Mouse (Mus musculus): ENCODE measurements around the gene Car9. TPM values are rescaled to one million over a fixed set of nuclear protein-coding genes. Genes with fewer than 3 reads are reported as not detected.

The Car9 gene
- polyA plus RNA-seq (2015; fragmentation: Nextera tagmentation; extraction: Ambion mirVana), result 0.16 and 0.20 TPM in 2 replicates

DNA sequence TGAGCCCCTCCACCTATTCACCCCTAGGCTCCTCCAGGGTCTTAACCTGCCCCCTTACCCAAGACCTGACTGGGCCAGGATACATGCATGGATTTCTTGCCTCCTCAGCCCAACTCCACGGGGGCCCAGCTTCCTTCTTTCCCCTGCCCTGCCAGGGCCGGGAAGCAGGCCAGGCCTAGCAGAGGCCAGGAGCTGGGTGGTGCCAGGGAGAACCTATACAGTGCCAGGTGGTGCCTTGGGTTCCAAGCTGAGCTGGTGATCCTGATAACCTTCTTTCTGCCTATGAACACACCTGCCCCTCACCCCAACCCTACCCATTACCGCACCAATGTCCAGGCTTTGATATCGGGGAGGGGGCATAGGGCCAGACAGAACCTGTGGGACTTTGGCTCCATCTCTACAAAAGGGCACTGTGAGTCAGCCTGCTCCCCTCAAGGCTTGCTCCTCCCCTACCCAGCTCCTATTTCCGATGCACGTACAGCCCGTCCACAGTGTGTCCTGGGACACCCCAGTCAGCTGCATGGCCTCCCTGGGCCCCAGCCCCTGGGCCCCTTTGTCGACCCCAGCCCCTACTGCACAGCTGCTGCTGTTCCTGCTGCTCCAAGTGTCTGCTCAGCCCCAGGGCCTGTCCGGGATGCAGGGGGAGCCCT lies at the start of gene Car9:
Gene Car9, plus strand, starts transcription at position 431 of the 650 bp plus-strand sequence.
- WGBS, result 49% methylated on average over 9 of the region's 9 CpGs

DNA sequence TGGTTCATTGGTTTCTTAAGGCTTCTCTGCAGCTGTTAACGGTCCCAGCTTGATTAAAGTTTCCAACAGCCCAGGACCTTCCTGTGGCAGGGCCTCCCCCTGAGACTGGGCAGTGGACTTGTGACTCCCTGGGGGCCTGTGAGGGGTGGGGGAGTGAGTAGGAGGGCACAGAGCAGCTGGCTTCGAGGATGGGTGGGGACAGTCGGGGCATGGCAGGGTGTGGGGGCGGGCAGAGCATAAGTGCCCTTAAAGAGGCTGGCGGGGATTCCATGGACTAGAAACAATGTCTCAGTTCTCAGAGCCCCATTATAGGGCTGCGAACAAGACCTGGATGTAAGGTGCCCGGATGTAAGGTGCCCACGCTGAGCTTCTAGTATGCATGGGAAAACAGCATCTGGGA lies 49.6 kb upstream of the Car9 start:
- Histone ChIP-seq H3K9me3 (ENCODE audit: control insufficient read depth, low read length) (no peaks in the 10 kb centered on the region), H3K4me1 (replicated peaks; ENCODE audit: control insufficient read depth, insufficient read depth, low read length) (peaks cover 9% of the 10 kb centered on the region), H3K27me3 (replicated peaks; ENCODE audit: control insufficient read depth, insufficient read depth, low read length) (peaks cover 8% of the 10 kb centered on the region; the same call in 1 of the 2 replicates), H3K4me2 (ENCODE audit: low read length) (no peak overlapping the region), H3K36me3 (ENCODE audit: control insufficient read depth, insufficient read depth) (no peaks in the 10 kb centered on the region), H3K4me3 (replicated peaks; ENCODE audit: low read length) (no peak overlapping the region), H3K9ac (replicated peaks; ENCODE audit: low read depth, low read length) (no peak overlapping the region), H3K27ac (ENCODE audit: low read length) (no peak overlapping the region)
- ATAC-seq, result no peak
- 25% methylated on average over 8 of the region's 8 CpGs for WGBS

More for the DNA sequence above, at the start of gene Car9:
- Histone ChIP-seq H3K9me3 (ENCODE audit: control insufficient read depth, low read length) (no peaks in the 10 kb centered on the region), H3K4me2 (ENCODE audit: low read length) (no peak within 1 kb of the TSS), H3K4me3 (replicated peaks; ENCODE audit: low read length) (no peak within 1 kb of the TSS), H3K36me3 (ENCODE audit: control insufficient read depth, insufficient read depth) (no peaks in the 10 kb centered on the region), H3K9ac (replicated peaks; ENCODE audit: low read depth, low read length) (no peak within 1 kb of the TSS), H3K4me1 (replicated peaks; ENCODE audit: control insufficient read depth, insufficient read depth, low read length) (peaks cover 13% of the 10 kb centered on the region), H3K27me3 (replicated peaks; ENCODE audit: control insufficient read depth, insufficient read depth, low read length) (no peaks in the 10 kb centered on the region; the same call in 1 of the 2 replicates), H3K27ac (ENCODE audit: low read length) (no peak within 1 kb of the TSS)
- no peak for ATAC-seq

DNA sequence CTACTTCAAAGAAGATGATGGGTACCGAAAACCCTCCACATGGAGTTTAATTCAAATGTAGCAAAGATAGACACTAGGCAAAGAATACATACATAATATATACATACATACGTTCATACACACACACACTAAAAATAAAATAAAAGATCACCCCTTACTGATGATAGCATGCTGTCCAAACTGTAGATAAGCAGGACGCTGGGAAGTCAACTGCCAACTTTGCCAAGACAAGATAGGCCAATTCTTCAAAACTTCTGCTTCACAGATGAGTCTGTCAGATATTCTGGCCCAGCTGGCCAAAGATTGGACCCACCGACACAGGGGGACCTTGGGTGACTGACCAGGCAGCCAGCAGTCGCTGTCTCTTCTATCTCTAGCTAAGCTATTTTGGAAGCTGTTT lies 43.7 kb upstream of the Car9 start:
- no peaks in the 10 kb centered on the region for H3K4me1 ChIP-seq (replicated peaks; ENCODE audit: control insufficient read depth, insufficient read depth, low read length)
- no peak overlapping the region for H3K4me2 ChIP-seq (ENCODE audit: low read length)
- no peak for ATAC-seq
- H3K36me3 ChIP-seq (ENCODE audit: control insufficient read depth, insufficient read depth), result no peaks in the 10 kb centered on the region
- H3K27me3 ChIP-seq (replicated peaks; ENCODE audit: control insufficient read depth, insufficient read depth, low read length), result no peaks in the 10 kb centered on the region
- WGBS, result 90% methylated on average over 5 of the region's 5 CpGs
- H3K4me3 ChIP-seq (replicated peaks; ENCODE audit: low read length), result no peak overlapping the region
- no peak overlapping the region for H3K9ac ChIP-seq (replicated peaks; ENCODE audit: low read depth, low read length)
- no peaks in the 10 kb centered on the region for H3K9me3 ChIP-seq (ENCODE audit: control insufficient read depth, low read length)
- H3K27ac ChIP-seq (ENCODE audit: low read length), result no peak overlapping the region

DNA sequence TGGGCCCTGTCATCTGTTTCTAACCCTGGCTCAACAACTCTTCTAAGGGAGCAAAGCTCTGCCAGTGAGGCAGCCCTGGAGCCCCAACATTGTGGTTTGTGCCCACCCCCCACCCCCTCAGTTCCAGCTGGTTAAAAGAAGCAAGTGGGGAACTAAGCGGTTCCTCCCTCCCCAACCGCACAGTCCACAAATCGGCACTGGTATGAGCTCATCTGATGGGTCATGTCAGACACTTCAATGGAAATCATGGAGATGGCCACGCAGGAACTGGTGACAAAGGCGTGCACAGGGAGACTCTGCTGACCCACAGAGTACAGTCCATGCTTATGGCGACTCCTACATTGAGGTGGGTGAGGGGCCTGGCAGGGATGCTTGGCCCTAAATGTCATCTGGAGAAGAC lies 40.8 kb upstream of the Car9 start:
- no peaks in the 10 kb centered on the region for H3K9me3 ChIP-seq (ENCODE audit: control insufficient read depth, low read length)
- H3K4me1 ChIP-seq (replicated peaks; ENCODE audit: control insufficient read depth, insufficient read depth, low read length), result no peaks in the 10 kb centered on the region
- no peak overlapping the region for H3K27ac ChIP-seq (ENCODE audit: low read length)
- no peak overlapping the region for H3K4me3 ChIP-seq (replicated peaks; ENCODE audit: low read length)
- H3K9ac ChIP-seq (replicated peaks; ENCODE audit: low read depth, low read length), result no peak overlapping the region
- no peak overlapping the region for H3K4me2 ChIP-seq (ENCODE audit: low read length)
- 86% methylated on average over 6 of the region's 6 CpGs for WGBS
- no peak for ATAC-seq
- no peaks in the 10 kb centered on the region for H3K36me3 ChIP-seq (ENCODE audit: control insufficient read depth, insufficient read depth)
- H3K27me3 ChIP-seq (replicated peaks; ENCODE audit: control insufficient read depth, insufficient read depth, low read length), result no peaks in the 10 kb centered on the region

DNA sequence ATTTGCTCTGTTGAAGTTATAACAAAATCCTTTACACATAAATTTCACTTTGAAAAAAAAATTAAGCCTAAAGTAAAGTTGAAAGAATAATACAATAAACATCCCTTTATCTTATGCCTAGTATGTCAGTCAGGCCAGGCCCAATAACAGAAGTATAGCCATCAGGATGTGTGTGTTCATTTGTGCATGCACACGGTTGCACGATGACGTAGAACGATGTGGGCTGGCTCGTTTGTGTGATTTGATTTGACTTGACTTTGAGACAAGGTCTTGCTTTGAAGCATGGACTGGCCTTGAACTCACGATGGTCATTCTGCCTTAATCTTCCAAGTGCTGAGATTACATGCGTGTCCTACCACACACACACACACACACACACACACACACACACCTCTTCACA lies 39.9 kb upstream of the Car9 start:
- Histone ChIP-seq H3K9ac (replicated peaks; ENCODE audit: low read depth, low read length) (no peak overlapping the region), H3K9me3 (ENCODE audit: control insufficient read depth, low read length) (no peaks in the 10 kb centered on the region), H3K4me3 (replicated peaks; ENCODE audit: low read length) (no peak overlapping the region), H3K4me2 (ENCODE audit: low read length) (no peak overlapping the region), H3K36me3 (ENCODE audit: control insufficient read depth, insufficient read depth) (no peaks in the 10 kb centered on the region), H3K4me1 (replicated peaks; ENCODE audit: control insufficient read depth, insufficient read depth, low read length) (no peaks in the 10 kb centered on the region), H3K27me3 (replicated peaks; ENCODE audit: control insufficient read depth, insufficient read depth, low read length) (no peaks in the 10 kb centered on the region), H3K27ac (ENCODE audit: low read length) (no peak overlapping the region)
- ATAC-seq, result no peak
- WGBS, result 88% methylated on average over 7 of the region's 7 CpGs

DNA sequence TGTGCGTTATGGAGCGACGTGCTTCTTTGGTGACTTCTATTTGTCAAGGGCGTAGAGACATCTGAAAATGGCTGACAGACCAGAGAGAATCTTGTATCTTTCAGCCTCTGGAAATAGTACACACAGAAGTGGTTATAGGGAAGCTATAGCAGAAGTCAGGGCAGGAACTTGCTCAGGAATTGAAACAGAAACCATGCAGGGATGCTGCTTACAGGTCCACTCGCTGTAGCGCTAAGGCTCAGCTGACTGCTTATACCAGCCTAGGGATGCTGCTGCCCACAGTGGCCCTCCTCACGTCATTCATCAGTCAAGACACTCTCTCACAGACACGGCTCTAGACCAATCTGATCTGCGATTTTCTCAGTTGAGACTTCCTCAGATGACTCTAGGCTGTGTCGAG lies 36.5 kb upstream of the Car9 start:
- 95% methylated on average over 10 of the region's 10 CpGs for WGBS
- H3K36me3 ChIP-seq (ENCODE audit: control insufficient read depth, insufficient read depth), result no peaks in the 10 kb centered on the region

DNA sequence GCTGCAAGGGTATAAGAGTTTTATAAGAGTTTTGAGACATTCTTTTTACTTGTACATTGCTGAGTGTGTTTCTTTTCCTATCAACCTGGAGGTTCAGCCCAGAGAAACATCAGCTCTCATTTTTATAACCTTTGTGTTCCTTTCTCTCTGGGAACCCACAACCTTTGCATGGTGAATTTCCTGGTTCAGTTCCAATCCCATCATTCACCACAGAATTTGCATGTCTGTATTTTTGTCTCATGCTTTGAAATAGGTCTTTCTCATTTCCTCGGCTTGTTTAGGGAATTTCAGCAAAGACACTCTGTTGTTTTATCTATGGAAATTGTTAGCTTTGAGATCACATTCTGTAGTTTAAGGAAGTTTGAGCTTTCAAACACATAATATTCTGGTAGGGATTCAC lies 33.1 kb upstream of the Car9 start:
- no peaks in the 10 kb centered on the region for H3K36me3 ChIP-seq (ENCODE audit: control insufficient read depth, insufficient read depth)
- ATAC-seq, result no peak
- H3K4me2 ChIP-seq (ENCODE audit: low read length), result no peak overlapping the region
- WGBS, result 73% methylated on average over 1 of the region's 1 CpGs
- H3K9ac ChIP-seq (replicated peaks; ENCODE audit: low read depth, low read length), result no peak overlapping the region
- no peaks in the 10 kb centered on the region; the same call in 1 of the 2 replicates for H3K4me1 ChIP-seq (replicated peaks; ENCODE audit: control insufficient read depth, insufficient read depth, low read length)
- no peaks in the 10 kb centered on the region for H3K27me3 ChIP-seq (replicated peaks; ENCODE audit: control insufficient read depth, insufficient read depth, low read length)
- no peak overlapping the region for H3K4me3 ChIP-seq (replicated peaks; ENCODE audit: low read length)
- H3K9me3 ChIP-seq (ENCODE audit: control insufficient read depth, low read length), result no peaks in the 10 kb centered on the region
- no peak overlapping the region for H3K27ac ChIP-seq (ENCODE audit: low read length)

More for the DNA sequence above, 36.5 kb upstream of the Car9 start:
- no peaks in the 10 kb centered on the region for H3K9me3 ChIP-seq (ENCODE audit: control insufficient read depth, low read length)
- no peaks in the 10 kb centered on the region for H3K27me3 ChIP-seq (replicated peaks; ENCODE audit: control insufficient read depth, insufficient read depth, low read length)
- no peak overlapping the region for H3K4me2 ChIP-seq (ENCODE audit: low read length)
- H3K4me3 ChIP-seq (replicated peaks; ENCODE audit: low read length), result no peak overlapping the region
- ATAC-seq, result no peak
- H3K9ac ChIP-seq (replicated peaks; ENCODE audit: low read depth, low read length), result no peak overlapping the region
- no peak overlapping the region for H3K27ac ChIP-seq (ENCODE audit: low read length)
- H3K4me1 ChIP-seq (replicated peaks; ENCODE audit: control insufficient read depth, insufficient read depth, low read length), result no peaks in the 10 kb centered on the region

DNA sequence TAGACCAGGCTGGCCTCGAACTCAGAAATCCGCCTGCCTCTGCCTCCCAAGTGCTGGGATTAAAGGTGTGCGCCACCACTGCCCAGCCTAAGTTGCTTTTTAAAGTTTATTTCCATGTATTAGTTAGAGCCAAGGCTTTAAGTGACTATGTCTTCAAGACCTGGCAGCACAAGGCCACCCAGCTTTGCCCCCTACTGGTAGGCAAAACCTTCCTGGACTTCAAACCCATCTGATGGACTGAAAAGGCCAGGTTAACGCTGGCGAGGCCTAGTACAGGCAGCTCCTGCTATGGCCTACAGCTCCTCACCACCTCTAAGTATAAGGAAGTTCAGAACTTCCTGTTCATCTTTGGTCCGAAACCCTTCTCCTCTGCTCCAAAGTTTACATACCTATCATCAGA lies 30.2 kb upstream of the Car9 start:
- WGBS, result 94% methylated on average over 6 of the region's 6 CpGs
- H3K27me3 ChIP-seq (replicated peaks; ENCODE audit: control insufficient read depth, insufficient read depth, low read length), result no peaks in the 10 kb centered on the region
- H3K9ac ChIP-seq (replicated peaks; ENCODE audit: low read depth, low read length), result no peak overlapping the region
- H3K4me1 ChIP-seq (replicated peaks; ENCODE audit: control insufficient read depth, insufficient read depth, low read length), result no peaks in the 10 kb centered on the region; the same call in 1 of the 2 replicates
- H3K4me2 ChIP-seq (ENCODE audit: low read length), result no peak overlapping the region
- no peak overlapping the region for H3K4me3 ChIP-seq (replicated peaks; ENCODE audit: low read length)
- no peaks in the 10 kb centered on the region for H3K9me3 ChIP-seq (ENCODE audit: control insufficient read depth, low read length)
- H3K36me3 ChIP-seq (ENCODE audit: control insufficient read depth, insufficient read depth), result no peaks in the 10 kb centered on the region
- no peak overlapping the region for H3K27ac ChIP-seq (ENCODE audit: low read length)
- ATAC-seq, result no peak

DNA sequence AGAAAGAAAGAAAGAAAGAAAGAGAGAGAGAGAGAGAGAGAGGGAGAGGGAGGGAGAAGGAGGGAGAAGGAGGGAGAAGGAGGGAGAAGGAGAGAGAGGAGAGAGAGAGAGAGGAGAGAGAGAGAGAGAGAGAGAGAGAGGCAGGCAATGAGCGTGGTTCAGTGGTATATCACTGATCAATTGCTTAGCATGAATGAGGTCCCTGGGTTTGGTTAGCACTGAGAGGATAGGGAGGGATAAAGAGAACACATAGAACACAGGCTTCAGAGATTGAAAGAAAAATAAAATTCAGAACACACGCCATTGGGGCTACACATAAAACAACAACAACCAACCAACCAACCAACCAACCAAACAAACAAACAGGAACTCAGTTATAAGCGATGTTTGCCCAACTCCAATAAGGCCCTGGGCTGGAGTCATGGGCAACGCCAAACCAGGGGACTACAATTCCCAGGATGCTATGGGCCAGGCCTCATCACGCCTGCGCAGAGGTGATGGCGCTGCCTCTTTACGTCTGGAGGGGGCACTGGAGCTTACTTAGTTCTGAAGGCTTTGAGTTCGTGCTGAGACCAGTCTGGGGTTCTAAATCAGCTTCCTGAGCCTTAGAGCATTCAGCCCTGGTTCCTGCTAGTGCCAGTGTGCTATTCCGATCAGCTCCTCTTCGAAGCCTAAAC lies 28.8 kb upstream of the Car9 start:
- peak overlapping the region; percentile 49 for H3K4me2 ChIP-seq (ENCODE audit: low read length)
- H3K27me3 ChIP-seq (replicated peaks; ENCODE audit: control insufficient read depth, insufficient read depth, low read length), result no peaks in the 10 kb centered on the region
- no peak overlapping the region for H3K27ac ChIP-seq (ENCODE audit: low read length)
- peak overlapping the region; percentile 33 for H3K4me3 ChIP-seq (replicated peaks; ENCODE audit: low read length)
- no peaks in the 10 kb centered on the region for H3K9me3 ChIP-seq (ENCODE audit: control insufficient read depth, low read length)
- 17% methylated on average over 11 of the region's 11 CpGs for WGBS
- no peaks in the 10 kb centered on the region for H3K36me3 ChIP-seq (ENCODE audit: control insufficient read depth, insufficient read depth)
- H3K4me1 ChIP-seq (replicated peaks; ENCODE audit: control insufficient read depth, insufficient read depth, low read length), result no peaks in the 10 kb centered on the region; the same call in 1 of the 2 replicates
- peak; percentile 99 for ATAC-seq
- H3K9ac ChIP-seq (replicated peaks; ENCODE audit: low read depth, low read length), result peak overlapping the region; percentile 24

Data from forebrain, embryonic 16.5 days (tissue).